Mouse (Mus musculus): ENCODE results near the gene Olfr1249.
"Not testable (repeated sequence)": the region's sequence is repeated elsewhere in the genome, so short reads cannot be mapped to it uniquely, and the experiment has no call there.

The Olfr1249 gene

GRCm38 (mm10) chr2:89634883-89635282, at the start of gene Olfr1249:
Gene Olfr1249 (minus strand): TSS chr2:89634983.
- DNase-seq (ENCODE audit: low spot score): no peak

DNA sequence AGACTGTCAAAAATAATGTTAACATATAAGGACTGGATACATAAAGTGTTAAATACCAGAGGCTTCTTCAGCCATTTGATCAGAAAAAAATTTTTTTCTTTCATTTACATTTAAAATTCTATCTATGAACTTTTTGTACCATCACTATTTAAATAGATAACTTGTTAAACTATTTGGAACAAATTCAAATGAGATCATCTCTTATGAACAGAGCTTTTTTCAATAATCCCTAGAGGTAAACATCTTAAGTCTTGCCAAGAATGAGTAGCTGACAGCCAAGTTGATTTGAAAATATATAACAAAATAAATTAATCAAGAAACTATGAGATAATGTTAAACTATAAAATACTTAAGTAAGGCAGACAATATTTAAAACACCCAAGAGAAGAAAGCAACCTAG, 37.1 kb upstream of the Olfr1249 start, which contains the start of gene Olfr1251:
Olfr1251 (minus strand) TSS at position 101 of the 400 bp plus-strand sequence.
- no peak for DNase-seq (ENCODE audit: low spot score)

- DNase-seq (ENCODE audit: low spot score): no peak
Measured at GRCm38 (mm10) chr2:89661367-89661766, 26.6 kb upstream of the Olfr1249 start, which contains the start of gene Olfr1250. Gene Olfr1250 (minus strand): TSS chr2:89661467.

DNA sequence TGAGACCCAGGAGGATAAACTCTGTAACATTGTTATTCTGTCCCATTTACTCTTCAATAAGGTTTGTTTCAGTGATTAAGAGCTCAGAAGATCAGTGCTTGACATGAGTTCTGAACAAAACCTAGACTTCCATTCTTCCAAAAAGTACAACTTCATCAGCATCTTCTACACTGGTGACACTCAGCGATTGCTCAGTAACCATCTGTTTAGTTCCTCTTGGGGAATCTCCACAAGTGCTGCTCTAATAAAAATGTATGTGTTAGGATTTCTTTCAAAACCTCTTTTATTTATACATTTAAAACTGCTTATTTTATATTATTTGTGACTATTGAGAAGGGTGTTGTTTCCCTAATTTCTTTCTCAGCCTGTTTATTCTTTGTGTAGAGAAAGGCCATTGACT, 16.6 kb downstream of the Olfr1249 start, which contains the start of gene Olfr1248:
Olfr1248 (minus strand) TSS at position 101 of the 400 bp plus-strand sequence.
- DNase-seq (ENCODE audit: low spot score): not testable (repeated sequence)

DNA sequence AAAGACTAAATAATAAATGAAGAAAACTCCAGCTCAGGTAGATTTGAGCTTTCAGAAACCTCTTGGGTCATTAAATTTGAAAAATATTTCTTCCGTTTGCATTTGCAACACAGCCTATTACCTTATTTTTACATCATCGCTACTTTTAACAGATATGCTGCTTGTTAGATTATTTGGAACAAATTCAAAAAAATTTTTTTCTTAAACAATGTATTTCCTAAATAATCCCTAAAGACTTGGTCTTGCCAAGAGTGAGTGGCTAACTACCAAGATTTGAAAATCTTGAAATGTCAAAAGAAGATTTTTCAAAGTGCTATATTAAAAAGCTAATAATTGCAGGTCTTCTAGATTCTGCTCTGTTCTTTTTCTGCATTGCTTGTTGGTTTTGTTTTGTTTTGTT, 20.8 kb downstream of the Olfr1249 start, which contains the start of gene Olfr1247:
Olfr1247 (minus strand) TSS at position 101 of the 400 bp plus-strand sequence.
- no peak for DNase-seq (ENCODE audit: low spot score)

DNA sequence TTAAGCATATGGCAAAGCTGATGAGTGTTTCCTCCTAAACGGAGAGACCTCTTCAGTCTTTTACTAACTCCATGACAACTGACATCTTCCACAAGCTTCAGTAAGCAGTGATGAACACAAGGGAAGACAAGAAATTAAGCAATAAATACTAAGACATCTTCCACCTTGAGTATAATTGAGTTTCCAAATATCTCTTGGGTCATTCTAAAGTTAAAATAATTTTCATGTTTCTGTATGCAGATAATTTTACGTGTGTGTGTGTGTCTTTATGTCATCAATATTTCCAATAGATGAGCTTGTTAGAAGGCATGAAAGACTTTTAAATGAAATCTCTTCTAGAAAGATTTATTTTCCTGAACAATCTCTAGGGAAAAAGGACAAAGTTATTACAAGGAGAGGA, 41.7 kb downstream of the Olfr1249 start, which contains the start of gene Olfr1246:
Olfr1246 (minus strand) TSS at position 101 of the 400 bp plus-strand sequence.
- no peak for DNase-seq (ENCODE audit: low spot score)

Data from lung, postnatal 25 days (tissue).